Mouse (Mus musculus) embryonic fibroblast, embryonic 13.5 days (primary cell): ENCODE measurements around the gene Mipep.

ENCODE experiments used
- CTCF ChIP-seq: IDR thresholded peaks from 2 replicates; pipeline ENCODE4 v1.5.1; 2011; ENCODE audit warnings: mild to moderate bottlenecking, control low read depth, low read length, moderate library complexity, borderline replicate concordance; ENCODE audit not compliant: insufficient read depth
- POLR2A ChIP-seq: IDR thresholded peaks from 2 replicates; pipeline ENCODE4 v1.6.1; 2011; ENCODE audit warnings: low read depth, mild to moderate bottlenecking, control low read depth, low read length, moderate library complexity

DNA sequence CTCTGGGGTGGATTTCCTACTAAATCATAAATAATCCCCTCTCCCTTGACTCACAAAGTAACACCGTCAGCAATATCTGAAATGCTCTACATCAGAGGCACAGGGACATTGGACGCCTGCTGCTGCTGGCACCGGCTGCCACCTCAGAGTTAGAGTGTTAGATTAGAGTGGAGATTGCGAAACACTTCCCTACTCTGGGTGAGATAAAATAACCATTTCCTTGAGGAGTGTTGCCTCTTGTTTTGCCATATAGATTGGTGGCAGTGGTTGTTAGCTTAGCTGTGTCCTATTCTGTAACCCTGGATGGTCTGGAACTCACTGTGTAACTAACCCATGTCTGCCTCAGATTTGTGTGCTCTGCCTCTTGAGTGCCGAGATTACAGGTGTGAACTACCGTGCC lies 39.2 kb upstream of the Mipep start:
- TF ChIP-seq CTCF, result no peak
- TF ChIP-seq POLR2A, result no peak
